Mouse (Mus musculus) cerebellum, adult 11-12 months (tissue): ENCODE measurements at regions not wholly inside any gene's neighbourhood (a gene's known extent, or its start where the extent isn't known, plus 50 kb on each side); places are given as distances from the start of the nearest gene placed in this dataset.

Experiments
- DNase-seq: peaks from one replicate; pipeline ENCODE4 v3.0.0; 2022

- no peak for DNase-seq
Measured at GRCm38 (mm10) chr13:30042689-30043320, 56.9 kb upstream of the E2f3 start.

- peak; percentile 56 for DNase-seq
Measured at GRCm38 (mm10) chr13:30041501-30042295, 55.8 kb upstream of the E2f3 start.

GRCm38 (mm10) chr13:30040288-30040687 is 54.4 kb upstream of the E2f3 start:
- peak; percentile 94 for DNase-seq

DNA sequence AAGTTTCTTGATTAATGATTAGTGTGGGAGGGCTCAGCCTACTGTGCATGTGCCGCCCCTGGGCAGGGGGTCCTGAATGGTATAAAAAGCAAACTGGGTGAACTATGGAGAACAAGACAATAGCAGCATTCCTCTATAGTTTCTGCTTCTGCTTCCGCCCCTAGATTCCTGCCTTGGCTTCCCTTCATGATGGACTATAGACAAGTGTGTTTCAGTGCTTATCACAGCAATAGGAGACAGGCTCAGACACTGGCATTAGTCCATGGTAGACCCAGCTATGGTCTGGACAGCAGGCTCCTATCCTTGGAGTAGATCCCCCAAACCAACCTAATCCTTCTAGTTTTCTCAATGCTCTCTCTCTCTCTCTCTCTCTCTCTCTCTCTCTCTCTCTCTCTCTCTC is 53.9 kb upstream of the E2f3 start:
- peak; percentile 33 for DNase-seq

DNA sequence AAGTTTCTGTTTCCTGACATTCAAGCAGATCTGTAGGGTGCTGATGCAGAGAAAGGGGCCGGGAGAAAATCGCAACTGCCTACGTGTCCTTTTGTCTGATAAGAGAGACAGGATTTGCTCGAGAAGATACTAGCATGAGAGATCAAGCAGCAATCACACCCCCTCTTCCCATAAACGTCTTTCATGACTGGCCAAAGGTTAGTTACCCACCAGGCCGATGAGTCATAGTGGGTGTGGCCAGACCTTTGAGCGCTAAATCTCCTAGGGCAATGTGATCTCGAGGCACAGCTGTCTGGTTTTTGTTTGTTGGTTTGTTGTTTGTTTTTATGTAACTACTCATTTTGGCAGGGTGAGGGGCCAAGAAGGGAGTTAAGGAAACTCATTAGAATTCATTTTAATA is 50.7 kb upstream of the E2f3 start:
- DNase-seq, result no peak

DNA sequence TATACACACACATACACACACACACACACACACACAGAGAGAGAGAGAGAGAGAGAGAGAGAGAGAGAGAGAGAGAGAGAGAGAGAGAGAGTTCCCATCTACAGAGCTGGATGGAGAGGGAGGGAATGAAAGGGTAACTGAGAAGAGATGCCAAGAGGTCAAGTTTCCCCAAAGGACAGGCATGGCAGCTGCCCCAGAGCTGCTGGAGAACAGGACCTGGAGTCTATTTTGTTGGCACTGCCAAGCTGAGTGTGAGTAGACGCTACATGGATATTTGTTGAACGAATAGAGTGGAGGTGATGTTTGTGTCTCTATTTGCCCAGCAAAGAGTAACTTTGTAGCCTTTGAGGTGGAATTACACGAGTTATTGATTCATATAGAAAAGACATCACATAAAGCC is 50.2 kb upstream of the E2f3 start:
- DNase-seq, result no peak
